Mouse (Mus musculus): ENCODE measurements around the gene Ddx25.

GRCm38 (mm10) chr9:35548455-35548854, 9.9 kb downstream of the Ddx25 start:
- no peak for TF ChIP-seq GATA1 (IDR thresholded peaks at IDR 0.05; ENCODE audit: low read length)
- no peak for TF ChIP-seq TAL1 (IDR thresholded peaks at IDR 0.05; ENCODE audit: low read length)
